Mouse (Mus musculus): ENCODE results near the gene Hist1h2bl. TPM values are rescaled to one million over a fixed set of nuclear protein-coding genes. Genes with fewer than 3 reads are reported as not detected.
"Not testable (repeated sequence)": the region's sequence is repeated elsewhere in the genome, so short reads cannot be mapped to it uniquely, and the experiment has no call there.

Gene Hist1h2bl
- polyA plus RNA-seq (2014; fragmentation: Nextera tagmentation; extraction: Ambion mirVana), result 3.5 and 4.9 TPM in 2 replicates

- Histone ChIP-seq H3K4me3 (ENCODE audit: low read depth, low read length) (peak within 1 kb of the TSS; percentile 50), H3K9ac (ENCODE audit: low read length) (peak within 1 kb of the TSS; percentile 91), H3K4me1 (replicated peaks; ENCODE audit: control insufficient read depth, insufficient read depth, low read length) (peaks cover 22% of the 10 kb centered on the region), H3K27ac (ENCODE audit: low read depth) (peak within 1 kb of the TSS; percentile 98), H3K4me2 (ENCODE audit: low read length) (peak within 1 kb of the TSS; percentile 91)
- H3K36me3 ChIP-seq (ENCODE audit: control insufficient read depth, insufficient read depth, low read length); H3K9me3 ChIP-seq (ENCODE audit: control insufficient read depth, low read length); H3K27me3 ChIP-seq (replicated peaks; ENCODE audit: control insufficient read depth, insufficient read depth, low read length): not testable (repeated sequence)
- WGBS, result under 1% methylated on average over 28 of the region's 50 CpGs
- DNase-seq (ENCODE audit: low spot score) (peak; percentile 83), ATAC-seq (replicated peaks; ENCODE audit: low FRiP score, low TSS enrichment, low read depth) (peak; percentile 89)
Measured at GRCm38 (mm10) chr13:21715864-21716539, at the start of gene Hist1h2bl, which contains the start of gene Hist1h2ai. Gene Hist1h2bl (minus strand): TSS chr13:21716143. Gene Hist1h2ai (plus strand): TSS chr13:21716422.

GRCm38 (mm10) chr13:21755707-21756106 is 39.8 kb upstream of the Hist1h2bl start:
- Histone ChIP-seq H3K27me3 (replicated peaks; ENCODE audit: control insufficient read depth, insufficient read depth, low read length) (no peaks in the 10 kb centered on the region), H3K4me1 (replicated peaks; ENCODE audit: control insufficient read depth, insufficient read depth, low read length) (peaks cover 14% of the 10 kb centered on the region), H3K9me3 (ENCODE audit: control insufficient read depth, low read length) (no peaks in the 10 kb centered on the region), H3K27ac (ENCODE audit: low read depth) (no peak overlapping the region), H3K36me3 (ENCODE audit: control insufficient read depth, insufficient read depth, low read length) (no peaks in the 10 kb centered on the region), H3K9ac (ENCODE audit: low read length) (no peak overlapping the region), H3K4me3 (ENCODE audit: low read depth, low read length) (no peak overlapping the region), H3K4me2 (ENCODE audit: low read length) (peak overlapping the region; percentile 66)
- 74% methylated on average over 1 of the region's 1 CpGs for WGBS
- ATAC-seq (replicated peaks; ENCODE audit: low FRiP score, low TSS enrichment, low read depth), result no peak
- no peak for DNase-seq (ENCODE audit: low spot score)

DNA sequence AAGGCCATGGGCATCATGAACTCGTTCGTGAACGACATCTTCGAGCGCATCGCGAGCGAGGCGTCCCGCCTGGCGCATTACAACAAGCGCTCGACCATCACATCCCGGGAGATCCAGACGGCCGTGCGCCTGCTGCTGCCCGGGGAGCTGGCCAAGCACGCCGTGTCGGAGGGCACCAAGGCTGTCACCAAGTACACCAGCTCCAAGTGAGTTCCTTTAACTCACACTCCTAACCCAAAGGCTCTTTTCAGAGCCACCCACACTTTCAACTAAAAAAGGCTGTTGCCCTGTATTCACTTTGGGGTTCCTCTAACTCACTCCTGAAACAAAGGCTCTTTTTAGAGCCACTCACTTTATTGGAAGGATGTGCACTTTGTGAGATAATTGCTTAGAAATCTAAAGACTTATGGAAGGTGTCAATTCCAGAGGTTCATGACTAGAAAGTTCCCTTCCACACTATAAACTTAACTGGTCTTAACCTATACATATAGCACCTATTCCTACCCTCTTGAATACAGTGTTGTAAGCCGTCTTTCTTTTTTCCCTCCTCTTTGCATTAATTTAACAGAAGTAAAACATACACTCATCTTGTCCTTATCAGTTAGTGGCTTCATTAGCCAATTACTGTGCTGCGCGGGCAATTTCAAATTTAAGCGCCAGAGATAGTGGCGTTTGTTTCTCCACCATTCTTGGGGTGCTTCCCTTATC is 38.5 kb upstream of the Hist1h2bl start:
- ATAC-seq (replicated peaks; ENCODE audit: low FRiP score, low TSS enrichment, low read depth); H3K36me3 ChIP-seq (ENCODE audit: control insufficient read depth, insufficient read depth, low read length); H3K27me3 ChIP-seq (replicated peaks; ENCODE audit: control insufficient read depth, insufficient read depth, low read length); H3K9me3 ChIP-seq (ENCODE audit: control insufficient read depth, low read length): not testable (repeated sequence)
- peaks cover 16% of the 10 kb centered on the region for H3K4me1 ChIP-seq (replicated peaks; ENCODE audit: control insufficient read depth, insufficient read depth, low read length)
- H3K27ac ChIP-seq (ENCODE audit: low read depth), result peak overlapping the region; percentile 89
- H3K9ac ChIP-seq (ENCODE audit: low read length), result peak overlapping the region; percentile 69
- 5% methylated on average over 15 of the region's 26 CpGs for whole genome bisulfite sequencing
- peak; percentile 68 for DNase-seq (ENCODE audit: low spot score)
- H3K4me2 ChIP-seq (ENCODE audit: low read length), result peak overlapping the region; percentile 70
- H3K4me3 ChIP-seq (ENCODE audit: low read depth, low read length), result peak overlapping the region; percentile 45

GRCm38 (mm10) chr13:21753524-21754285 is 37.8 kb upstream of the Hist1h2bl start, which contains the start of the genes Hist1h2ak and Hist1h2bn:
Gene Hist1h2ak (minus strand): TSS chr13:21753827.
Gene Hist1h2bn (plus strand): TSS chr13:21754123.
- not testable (repeated sequence) for H3K36me3 ChIP-seq (ENCODE audit: control insufficient read depth, insufficient read depth, low read length); H3K9me3 ChIP-seq (ENCODE audit: control insufficient read depth, low read length); H3K27me3 ChIP-seq (replicated peaks; ENCODE audit: control insufficient read depth, insufficient read depth, low read length)
- H3K4me3 ChIP-seq (ENCODE audit: low read depth, low read length), result peak within 1 kb of the TSS; percentile 45
- H3K4me2 ChIP-seq (ENCODE audit: low read length), result peak within 1 kb of the TSS; percentile 70
- under 1% methylated on average over 46 of the region's 50 CpGs for WGBS
- H3K27ac ChIP-seq (ENCODE audit: low read depth), result peak within 1 kb of the TSS; percentile 89
- peaks cover 20% of the 10 kb centered on the region for H3K4me1 ChIP-seq (replicated peaks; ENCODE audit: control insufficient read depth, insufficient read depth, low read length)
- DNase-seq (ENCODE audit: low spot score) (peak; percentile 87), ATAC-seq (replicated peaks; ENCODE audit: low FRiP score, low TSS enrichment, low read depth) (peak; percentile 93)
- peak within 1 kb of the TSS; percentile 69 for H3K9ac ChIP-seq (ENCODE audit: low read length)

DNA sequence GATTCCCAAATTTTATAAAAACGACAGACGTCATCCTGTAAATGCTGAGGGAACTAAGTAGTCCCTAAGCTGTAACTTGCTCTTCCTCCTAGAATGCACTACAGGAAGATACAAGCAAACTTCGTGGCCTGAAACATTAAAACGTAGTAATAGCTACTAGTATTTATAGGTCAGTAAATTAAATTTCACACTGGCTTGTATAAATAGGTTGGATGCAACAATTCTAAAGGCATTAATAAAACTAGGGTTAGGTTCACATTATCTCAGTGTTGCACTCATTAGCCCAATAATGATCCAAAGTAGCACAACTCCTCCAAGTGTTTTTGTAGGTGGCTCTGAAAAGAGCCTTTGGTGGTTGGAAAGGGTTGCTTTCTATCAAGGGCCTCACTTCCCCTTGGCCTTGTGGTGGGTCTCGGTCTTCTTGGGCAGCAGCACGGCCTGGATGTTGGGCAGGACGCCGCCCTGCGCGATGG is 37.1 kb upstream of the Hist1h2bl start:
- peak overlapping the region; percentile 69 for H3K9ac ChIP-seq (ENCODE audit: low read length)
- H3K4me1 ChIP-seq (replicated peaks; ENCODE audit: control insufficient read depth, insufficient read depth, low read length), result peaks cover 24% of the 10 kb centered on the region
- no peak for ATAC-seq (replicated peaks; ENCODE audit: low FRiP score, low TSS enrichment, low read depth)

GRCm38 (mm10) chr13:21752356-21752755 is 36.4 kb upstream of the Hist1h2bl start:
- 23% methylated on average over 3 of the region's 3 CpGs for WGBS
- peak overlapping the region; percentile 89 for H3K27ac ChIP-seq (ENCODE audit: low read depth)
- H3K4me3 ChIP-seq (ENCODE audit: low read depth, low read length), result peak overlapping the region; percentile 41
- no peaks in the 10 kb centered on the region for H3K9me3 ChIP-seq (ENCODE audit: control insufficient read depth, low read length)
- peak overlapping the region; percentile 70 for H3K4me2 ChIP-seq (ENCODE audit: low read length)
- H3K36me3 ChIP-seq (ENCODE audit: control insufficient read depth, insufficient read depth, low read length), result no peaks in the 10 kb centered on the region
- H3K27me3 ChIP-seq (replicated peaks; ENCODE audit: control insufficient read depth, insufficient read depth, low read length), result no peaks in the 10 kb centered on the region
- peak overlapping the region; percentile 69 for H3K9ac ChIP-seq (ENCODE audit: low read length)
- DNase-seq (ENCODE audit: low spot score) (no peak), ATAC-seq (replicated peaks; ENCODE audit: low FRiP score, low TSS enrichment, low read depth) (no peak)
- H3K4me1 ChIP-seq (replicated peaks; ENCODE audit: control insufficient read depth, insufficient read depth, low read length), result peaks cover 24% of the 10 kb centered on the region

More for the DNA sequence above, 37.1 kb upstream of the Hist1h2bl start:
- Histone ChIP-seq H3K27ac (ENCODE audit: low read depth) (peak overlapping the region; percentile 89), H3K27me3 (replicated peaks; ENCODE audit: control insufficient read depth, insufficient read depth, low read length) (no peaks in the 10 kb centered on the region), H3K9me3 (ENCODE audit: control insufficient read depth, low read length) (no peaks in the 10 kb centered on the region), H3K36me3 (ENCODE audit: control insufficient read depth, insufficient read depth, low read length) (no peaks in the 10 kb centered on the region), H3K4me3 (ENCODE audit: low read depth, low read length) (peak overlapping the region; percentile 41), H3K4me2 (ENCODE audit: low read length) (peak overlapping the region; percentile 70)
- DNase-seq (ENCODE audit: low spot score), result peak; percentile 66
- WGBS, result 2% methylated on average over 10 of the region's 10 CpGs

GRCm38 (mm10) chr13:21751827-21752226 is 35.9 kb upstream of the Hist1h2bl start:
- H3K36me3 ChIP-seq (ENCODE audit: control insufficient read depth, insufficient read depth, low read length), result no peaks in the 10 kb centered on the region
- ATAC-seq (replicated peaks; ENCODE audit: low FRiP score, low TSS enrichment, low read depth) (no peak), DNase-seq (ENCODE audit: low spot score) (no peak)
- H3K27ac ChIP-seq (ENCODE audit: low read depth), result peak overlapping the region; percentile 89
- peaks cover 24% of the 10 kb centered on the region for H3K4me1 ChIP-seq (replicated peaks; ENCODE audit: control insufficient read depth, insufficient read depth, low read length)
- no peaks in the 10 kb centered on the region for H3K9me3 ChIP-seq (ENCODE audit: control insufficient read depth, low read length)
- peak overlapping the region; percentile 70; the same call in 1 of the 2 replicates for H3K4me2 ChIP-seq (ENCODE audit: low read length)
- H3K27me3 ChIP-seq (replicated peaks; ENCODE audit: control insufficient read depth, insufficient read depth, low read length), result no peaks in the 10 kb centered on the region
- 68% methylated on average over 3 of the region's 3 CpGs for WGBS
- no peak overlapping the region for H3K4me3 ChIP-seq (ENCODE audit: low read depth, low read length)
- no peak overlapping the region for H3K9ac ChIP-seq (ENCODE audit: low read length)

- Histone ChIP-seq H3K4me1 (replicated peaks; ENCODE audit: control insufficient read depth, insufficient read depth, low read length) (peaks cover 24% of the 10 kb centered on the region), H3K4me2 (ENCODE audit: low read length) (no peak overlapping the region), H3K36me3 (ENCODE audit: control insufficient read depth, insufficient read depth, low read length) (no peaks in the 10 kb centered on the region), H3K9me3 (ENCODE audit: control insufficient read depth, low read length) (no peaks in the 10 kb centered on the region), H3K27me3 (replicated peaks; ENCODE audit: control insufficient read depth, insufficient read depth, low read length) (no peaks in the 10 kb centered on the region), H3K27ac (ENCODE audit: low read depth) (no peak overlapping the region; the same call in 1 of the 2 replicates), H3K9ac (ENCODE audit: low read length) (no peak overlapping the region), H3K4me3 (ENCODE audit: low read depth, low read length) (no peak overlapping the region)
- no peak for DNase-seq (ENCODE audit: low spot score)
- ATAC-seq (replicated peaks; ENCODE audit: low FRiP score, low TSS enrichment, low read depth), result no peak
Measured at GRCm38 (mm10) chr13:21751417-21751816, 35.5 kb upstream of the Hist1h2bl start.
